Mouse (Mus musculus): ENCODE measurements around the gene Tssk2.
A peak's percentile ranks its signal among the peaks of the same experiment; 100 is the strongest.

The Tssk2 gene

DNA sequence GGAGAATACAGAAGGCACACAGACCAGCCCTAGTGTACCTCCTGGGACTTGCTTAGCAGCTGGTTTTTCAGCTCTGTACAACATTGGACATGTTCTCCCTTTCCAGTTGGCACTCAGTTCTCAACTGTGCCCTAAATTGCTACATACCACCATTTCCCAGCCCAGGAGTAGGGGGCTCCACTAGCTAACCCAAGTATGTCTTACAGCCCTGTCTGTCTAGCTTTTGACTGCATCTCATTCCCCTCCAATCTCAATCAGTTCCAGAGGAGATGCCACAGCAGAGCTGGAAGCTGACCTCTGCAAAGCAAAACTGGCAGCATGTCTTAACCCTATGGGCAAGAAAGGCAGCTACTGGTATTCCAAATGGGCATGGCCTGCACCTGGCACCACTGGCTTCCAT is 2.3 kb upstream of the Tssk2 start:
- no peak for DNase-seq (ENCODE audit: low read depth, low spot score)

DNA sequence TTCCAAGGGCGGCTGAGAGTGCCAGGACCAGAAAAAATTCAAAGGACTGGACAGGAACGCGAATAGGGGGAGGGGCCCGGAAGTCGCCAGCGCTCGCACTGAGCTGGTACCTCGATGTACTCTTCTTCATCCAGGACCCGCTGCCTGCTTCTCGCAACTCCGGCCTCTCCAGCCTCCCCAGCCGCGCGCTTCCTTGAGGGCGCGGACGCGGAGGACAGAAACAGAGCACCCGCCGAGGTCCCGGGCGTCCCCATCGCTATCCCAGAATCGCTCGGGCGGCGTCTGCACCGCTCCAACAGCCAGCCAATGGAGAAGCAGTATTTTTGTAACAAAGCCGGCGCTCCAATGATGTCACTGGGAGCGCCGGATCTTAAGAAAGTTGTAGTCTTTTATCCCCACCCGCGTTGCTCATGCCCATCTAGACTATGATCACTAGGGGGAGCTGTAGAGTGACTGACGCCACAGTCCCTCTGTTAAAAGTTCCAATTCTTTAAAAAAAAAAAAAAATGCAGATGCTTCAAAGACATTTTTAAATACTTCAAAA is 12.7 kb downstream of the Tssk2 start, which contains the start of gene Ess2:
Gene Ess2 (minus strand): TSS at position 297 of the 544 bp plus-strand sequence.
- peak; percentile 98 for DNase-seq (ENCODE audit: low read depth, low spot score)

DNA sequence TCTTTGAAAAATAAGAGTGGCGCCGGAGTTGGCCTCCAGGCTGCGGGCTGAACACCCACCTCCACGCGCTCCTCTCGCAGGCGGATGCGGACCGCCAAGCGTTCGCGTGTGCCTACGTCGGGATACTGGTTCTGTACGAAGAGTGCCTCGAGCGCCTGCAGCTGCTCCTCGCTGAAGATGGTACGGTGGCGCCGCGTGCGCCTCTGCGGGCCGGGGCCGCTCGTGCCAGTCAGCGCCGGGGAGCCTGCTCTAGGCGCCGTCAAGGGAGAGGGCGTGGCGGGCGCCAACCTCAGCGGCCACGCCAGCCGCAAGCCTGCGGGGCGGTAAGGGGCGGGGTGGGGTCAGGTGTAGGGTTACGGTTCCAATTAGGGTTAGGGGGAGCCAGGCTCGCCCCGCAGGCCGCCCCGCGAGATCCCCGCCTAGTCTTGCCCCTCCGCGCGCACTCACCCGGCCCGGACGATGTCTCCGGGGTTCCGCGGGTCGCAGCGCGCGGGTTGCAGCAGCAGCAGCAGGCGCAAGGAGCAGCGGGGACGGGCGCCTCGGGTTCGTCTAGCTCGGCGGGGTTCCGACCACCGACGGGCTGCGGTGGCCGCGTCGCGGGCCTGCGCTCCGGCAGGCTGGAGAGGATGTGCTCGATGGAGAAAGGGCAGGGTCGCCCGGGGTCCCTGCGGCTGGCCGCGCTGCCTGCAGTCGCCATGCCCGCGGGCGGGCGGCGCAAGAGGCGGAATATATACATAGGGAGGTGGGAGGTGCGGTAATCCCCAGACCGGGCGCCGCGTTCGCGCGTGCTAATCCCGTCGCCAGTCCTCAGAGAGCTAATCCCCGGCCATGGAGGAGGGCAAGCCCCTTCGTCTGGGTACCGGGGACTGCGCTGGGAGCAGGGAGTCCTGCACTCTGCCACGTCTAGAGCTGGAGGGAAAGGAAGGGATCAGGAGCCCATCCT is 16.1 kb downstream of the Tssk2 start, which contains the start of gene Gsc2:
Gene Gsc2 (minus strand): TSS at position 753 of the 943 bp plus-strand sequence.
- peak; percentile 78 for DNase-seq (ENCODE audit: low read depth, low spot score)

DNA sequence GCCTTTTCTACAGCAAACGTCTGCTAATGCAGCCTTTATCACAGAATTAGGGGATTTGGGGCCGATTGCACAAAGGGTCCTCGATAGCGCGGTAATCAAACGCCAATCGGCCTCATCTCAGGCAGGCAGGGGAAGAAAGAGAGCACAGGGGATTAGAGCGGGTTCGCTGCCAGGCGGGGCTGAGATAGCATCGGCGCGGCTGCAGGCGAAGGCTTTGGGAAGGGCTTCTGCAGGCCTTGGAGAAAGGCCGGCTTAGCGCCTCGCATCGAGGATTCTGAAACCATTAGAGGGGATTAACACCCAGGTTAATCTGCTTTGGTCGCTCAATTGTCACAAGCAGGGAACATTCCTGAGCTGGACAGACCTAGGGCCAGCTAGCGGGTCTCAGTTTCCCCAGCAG is 22.1 kb downstream of the Tssk2 start:
- DNase-seq (ENCODE audit: low read depth, low spot score): peak; percentile 22

DNA sequence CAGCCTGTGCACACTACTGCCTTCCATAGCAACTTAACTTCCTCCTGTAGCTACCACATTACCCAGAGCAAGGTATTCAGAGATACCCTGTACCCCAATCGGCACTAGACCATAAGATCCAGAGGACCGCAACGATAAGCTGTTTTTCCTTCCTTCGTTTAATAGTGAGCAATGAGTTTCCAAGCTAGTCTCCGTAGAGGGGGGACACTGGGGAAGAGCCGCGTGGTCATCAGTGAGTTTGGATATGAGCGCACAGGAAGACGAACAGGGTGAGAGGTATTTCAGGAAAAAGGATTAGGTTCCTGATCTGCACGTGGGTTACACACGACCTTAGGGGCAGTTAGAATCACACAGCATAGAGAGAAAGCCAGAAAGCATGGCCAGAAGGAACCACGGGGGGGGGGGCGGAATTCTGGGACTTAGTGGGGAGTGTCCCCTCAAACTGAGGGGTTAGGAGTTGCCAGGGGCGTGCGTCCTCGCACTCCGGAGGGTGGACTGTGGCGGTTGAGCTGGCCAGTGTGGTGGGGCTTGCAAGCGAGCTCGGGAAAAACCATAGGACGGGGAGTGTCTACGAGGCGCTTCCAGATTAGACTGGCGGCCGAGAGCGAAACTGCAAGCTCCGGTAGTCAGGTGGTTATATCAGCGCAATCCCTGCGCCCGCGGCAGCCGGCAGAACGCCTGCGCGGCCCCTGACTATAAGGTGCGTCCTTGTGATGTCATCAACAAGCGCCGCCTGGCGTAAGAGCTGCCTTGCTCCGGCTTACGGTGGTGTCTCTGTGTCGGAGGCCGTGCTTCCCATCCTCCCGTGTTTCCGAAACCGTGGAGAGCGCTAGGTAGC is 23.1 kb downstream of the Tssk2 start:
- DNase-seq (ENCODE audit: low read depth, low spot score): peak; percentile 98

DNA sequence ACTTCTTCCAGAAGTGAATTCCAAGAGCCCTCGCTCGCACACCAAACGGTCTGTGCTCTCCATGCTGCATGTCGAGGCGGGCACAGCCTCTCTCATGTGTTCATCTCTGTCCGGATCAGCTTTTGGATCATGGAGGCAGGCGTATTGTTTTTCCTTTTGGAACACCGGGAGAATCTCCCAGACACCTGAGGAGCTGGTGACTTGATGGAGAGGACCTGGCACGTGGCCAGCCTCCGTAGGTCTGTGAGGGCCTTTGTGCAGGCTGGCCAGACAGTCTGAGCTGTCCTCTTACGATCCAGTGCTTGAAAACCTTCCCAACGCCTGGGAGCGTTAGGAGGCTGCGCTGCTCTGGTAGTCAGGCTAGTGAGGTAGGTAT is 23.7 kb downstream of the Tssk2 start:
- no peak for DNase-seq (ENCODE audit: low read depth, low spot score)

DNA sequence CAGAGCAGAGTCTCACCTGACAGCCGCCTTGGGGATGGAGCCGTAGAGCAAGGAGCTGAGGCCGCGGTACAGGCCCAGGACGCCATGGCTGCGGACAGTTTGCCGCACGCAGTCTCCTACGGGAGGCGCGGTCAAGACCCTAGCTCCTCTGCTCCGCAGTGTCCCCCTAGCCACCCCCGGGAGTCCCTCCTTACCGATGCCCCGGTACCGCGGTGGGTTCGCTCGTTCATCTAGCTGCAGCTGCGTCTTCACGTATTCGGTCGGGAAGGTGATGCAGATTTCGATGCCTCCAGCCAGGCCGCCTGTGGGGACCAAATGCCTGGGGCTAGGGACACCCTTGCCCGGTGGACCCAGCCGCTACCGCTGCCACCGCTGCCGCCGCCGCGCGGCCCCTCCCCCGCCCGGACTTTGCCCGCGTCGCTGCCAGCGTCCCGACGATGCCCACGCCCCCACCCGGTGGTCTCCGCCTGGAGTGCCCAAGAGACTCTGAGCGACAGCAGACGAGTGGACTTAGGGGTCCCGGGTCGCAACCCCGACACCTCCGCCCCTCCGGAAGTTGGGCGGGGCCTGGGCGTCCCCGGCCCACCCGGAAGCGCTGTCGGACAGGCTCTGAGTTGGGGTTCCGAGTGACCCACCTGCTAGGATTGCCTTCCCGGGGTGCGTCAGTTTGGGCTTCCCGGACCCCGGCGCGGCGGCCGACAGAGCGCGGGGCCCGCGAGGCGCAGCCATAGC is 29.1 kb downstream of the Tssk2 start:
- DNase-seq (ENCODE audit: low read depth, low spot score): peak; percentile 34

DNA sequence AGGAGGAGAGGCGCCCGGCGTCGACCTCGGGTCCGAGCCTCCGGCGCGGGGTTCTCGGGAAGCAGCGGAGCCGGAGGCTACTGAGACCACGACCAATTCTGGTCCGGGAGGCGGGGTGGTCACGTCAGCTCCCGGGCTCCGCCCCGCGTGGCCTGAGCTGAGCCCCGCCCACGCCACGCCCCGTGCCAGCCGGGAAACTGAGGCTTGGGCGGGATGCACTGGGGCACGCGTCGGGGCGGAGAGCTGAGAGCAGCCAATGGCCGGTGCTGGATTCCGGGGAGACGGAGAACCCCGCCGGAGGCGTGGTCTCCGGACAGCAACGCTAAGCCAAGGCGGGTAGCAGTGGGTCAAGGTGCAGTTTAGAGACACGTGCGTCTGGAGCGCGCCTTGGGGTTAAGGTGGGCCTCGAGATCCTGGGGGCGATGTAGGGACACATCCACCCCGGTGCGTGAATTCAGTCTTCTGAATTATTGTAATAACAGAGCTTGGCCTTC is 29.7 kb downstream of the Tssk2 start, which contains the start of gene Slc25a1:
Gene Slc25a1 (minus strand): TSS at position 133 of the 494 bp plus-strand sequence.
- DNase-seq (ENCODE audit: low read depth, low spot score): peak; percentile 93

DNA sequence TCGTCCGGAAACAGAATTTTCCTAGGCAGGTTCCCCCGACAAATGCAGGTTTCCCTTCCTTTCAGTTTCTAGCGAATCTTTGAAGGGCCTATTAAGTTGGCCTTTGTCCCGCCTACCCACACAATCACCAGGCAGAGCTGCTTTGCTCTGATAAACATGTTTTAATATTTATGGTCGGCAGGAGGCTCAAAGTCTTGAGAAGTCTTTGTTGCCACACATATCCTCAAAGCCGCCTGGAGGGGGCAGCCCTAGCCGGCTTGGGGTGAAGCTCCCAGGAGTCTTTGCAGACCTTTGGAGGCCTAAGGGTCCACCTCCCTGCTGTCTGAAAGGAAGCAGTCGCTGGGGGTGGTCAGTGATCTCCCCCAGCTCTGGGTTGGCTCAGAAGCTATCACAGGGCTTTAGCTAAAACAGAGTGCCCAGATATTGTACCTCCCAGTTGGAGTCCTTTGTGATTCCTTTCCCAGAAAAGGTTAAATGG is 30.2 kb downstream of the Tssk2 start:
- peak; percentile 99 for DNase-seq (ENCODE audit: low read depth, low spot score)

DNA sequence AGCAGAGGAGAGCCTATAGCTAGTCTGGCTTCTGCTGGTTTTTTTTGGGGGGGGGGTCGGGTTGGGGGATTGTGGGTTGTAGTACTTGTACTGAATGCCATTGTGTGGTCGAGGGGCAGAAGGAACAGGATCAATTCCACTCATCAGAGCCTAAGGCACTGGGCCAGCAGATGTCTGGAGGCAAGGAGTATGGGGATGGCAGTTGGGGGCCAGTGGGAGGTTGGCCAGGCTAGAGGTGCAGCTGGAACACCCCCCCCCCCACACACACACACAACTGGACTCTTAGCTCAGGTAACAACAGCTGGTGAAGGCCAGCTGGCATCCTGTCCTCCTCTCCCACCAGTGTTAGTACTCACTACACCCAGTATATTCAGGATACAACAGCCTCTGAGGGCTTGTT is 30.8 kb downstream of the Tssk2 start:
- DNase-seq (ENCODE audit: low read depth, low spot score): no peak

DNA sequence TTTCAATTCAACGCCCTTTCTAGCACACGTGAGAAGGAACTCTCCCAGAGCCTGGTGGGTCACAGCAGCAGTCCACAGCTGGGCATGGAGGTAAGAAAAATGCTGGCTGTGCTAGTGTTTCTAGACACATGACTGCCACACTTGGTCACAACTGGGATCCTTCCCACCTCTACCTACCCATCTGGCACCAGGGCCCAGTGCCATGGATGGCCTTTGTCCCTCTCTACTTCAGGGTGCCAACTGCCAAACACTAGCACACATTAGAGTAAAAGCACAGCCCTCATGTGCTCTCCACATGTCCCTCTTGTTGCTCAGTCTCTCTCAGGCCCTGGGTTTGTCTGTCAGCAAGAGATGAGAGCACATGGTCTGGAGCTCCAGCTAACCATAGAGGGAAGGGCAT is 31.2 kb downstream of the Tssk2 start:
- DNase-seq (ENCODE audit: low read depth, low spot score): no peak

DNA sequence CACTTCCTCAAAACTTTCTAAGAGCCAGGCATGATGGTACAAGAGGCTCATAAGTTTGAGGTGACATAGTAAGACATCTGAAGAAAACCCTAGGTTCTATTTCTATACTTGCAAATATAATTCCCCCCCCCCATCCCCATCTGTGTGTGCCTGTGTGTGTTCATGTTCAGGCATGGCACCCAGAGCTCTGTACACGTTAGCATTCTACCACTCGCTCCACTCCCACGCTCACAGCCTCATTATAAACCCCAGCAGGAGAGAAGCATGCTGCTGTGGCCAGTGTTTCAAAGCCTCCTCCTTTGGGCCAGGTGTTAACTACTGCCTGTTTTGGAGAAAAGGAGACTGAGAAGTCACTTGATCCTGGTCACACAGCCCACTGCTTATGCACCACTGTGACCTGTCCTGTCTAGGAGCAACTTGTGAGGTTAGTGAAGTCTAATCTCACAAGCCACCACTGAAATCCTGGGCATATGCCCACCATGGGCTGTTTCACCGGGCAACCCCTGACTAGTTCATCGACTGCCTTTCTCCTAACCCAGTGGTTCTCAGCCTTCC is 33.5 kb downstream of the Tssk2 start:
- DNase-seq (ENCODE audit: low read depth, low spot score): no peak

DNA sequence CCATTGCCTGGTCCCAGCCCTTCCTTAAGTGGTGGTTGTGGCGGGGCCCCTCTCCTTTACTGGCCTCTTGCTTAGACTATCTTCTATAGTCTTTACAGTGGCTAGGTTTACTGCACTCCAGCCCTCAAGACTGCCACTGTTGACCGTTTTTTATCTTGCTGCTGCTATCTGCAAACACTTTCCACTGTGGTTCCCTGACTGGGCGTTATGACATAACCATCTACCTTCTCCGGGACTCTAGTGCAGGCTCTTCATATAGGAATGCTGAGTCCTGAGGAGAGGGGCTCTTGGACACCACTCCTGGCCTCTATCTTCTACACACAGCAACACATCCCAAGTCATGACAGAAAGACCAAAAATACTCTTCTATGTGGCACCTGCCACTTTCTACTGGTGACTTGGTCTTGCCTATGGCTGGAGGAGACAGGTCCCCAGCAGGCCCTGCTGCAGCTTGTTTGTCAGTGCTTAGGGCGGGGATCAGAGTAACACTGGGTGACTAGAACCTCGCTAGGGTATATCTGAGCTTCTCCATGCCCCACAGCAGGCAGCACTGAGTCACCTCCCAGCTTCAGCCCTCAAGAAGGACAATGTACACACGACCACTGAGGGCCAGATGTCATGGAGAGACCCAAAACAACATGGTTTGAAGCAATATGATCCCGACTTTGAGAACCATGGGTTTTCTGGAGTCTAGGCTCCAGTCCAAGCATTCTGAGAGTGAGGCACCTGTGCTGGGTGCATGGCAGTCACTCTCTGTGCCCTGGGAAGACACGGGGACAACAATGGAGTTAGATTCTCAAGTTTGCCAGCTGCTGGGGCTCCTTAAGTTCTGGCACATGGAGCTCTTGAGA is 35.4 kb downstream of the Tssk2 start:
- no peak for DNase-seq (ENCODE audit: low read depth, low spot score)

DNA sequence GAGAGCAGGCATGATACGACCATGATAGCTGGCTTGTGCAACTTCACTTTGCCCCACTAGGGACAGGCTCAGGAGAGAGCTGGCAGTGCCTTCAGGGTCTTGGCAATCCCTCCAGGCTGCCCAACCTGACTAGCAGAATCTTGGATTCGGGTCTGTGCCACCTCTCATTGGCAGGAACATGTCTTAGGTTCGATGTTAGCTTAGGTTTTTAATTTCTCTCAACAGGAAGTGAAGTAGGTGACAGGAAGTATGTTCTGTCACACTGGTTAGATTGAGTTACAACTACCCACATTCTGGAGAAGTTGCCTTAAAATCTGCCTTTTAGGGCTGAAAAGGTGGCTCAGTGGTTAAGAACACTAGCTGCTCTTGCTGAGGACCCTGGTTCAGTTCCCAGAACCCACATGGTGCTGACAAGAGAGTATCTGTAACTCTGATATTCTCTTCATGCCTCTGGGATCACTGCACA is 36.0 kb downstream of the Tssk2 start:
- no peak for DNase-seq (ENCODE audit: low read depth, low spot score)

DNA sequence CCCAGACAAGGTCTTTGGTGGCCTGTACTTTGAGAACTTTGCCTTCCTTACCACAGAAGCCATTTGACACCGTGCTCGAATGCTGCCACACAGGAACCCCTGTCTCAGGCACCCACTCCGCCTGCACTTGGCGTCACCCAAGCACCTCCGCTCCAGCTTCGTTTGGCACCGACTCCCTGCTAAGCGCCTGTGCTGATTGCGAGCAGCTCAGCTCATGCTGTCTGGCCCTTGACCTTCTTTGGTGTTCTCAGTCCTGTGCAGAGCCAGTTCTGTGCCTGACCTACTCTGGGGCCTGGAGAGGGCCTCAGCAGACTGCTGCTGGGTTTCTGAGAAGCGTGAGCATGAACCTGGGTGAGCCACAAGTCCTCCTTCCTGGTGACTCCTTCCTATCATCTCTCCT is 38.3 kb downstream of the Tssk2 start:
- DNase-seq (ENCODE audit: low read depth, low spot score): no peak

DNA sequence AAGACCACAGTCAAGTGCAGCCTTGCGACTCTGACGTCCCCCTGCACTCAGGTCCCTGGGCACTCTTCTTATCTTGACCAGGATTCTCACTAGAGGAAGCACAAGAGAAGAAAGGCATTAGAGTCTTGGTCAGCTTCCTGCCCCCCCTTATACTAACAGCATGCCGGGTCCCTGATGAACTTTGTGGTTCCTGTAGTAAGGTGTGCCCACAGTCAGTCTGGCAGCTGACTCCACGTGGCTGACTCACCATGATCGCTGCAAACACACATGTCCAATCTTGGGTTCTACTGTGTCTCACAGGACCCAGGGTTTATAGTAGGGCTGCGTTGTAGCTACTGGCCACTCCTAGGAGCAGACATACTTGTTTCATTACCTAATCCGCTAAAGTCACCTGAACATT is 39.8 kb downstream of the Tssk2 start:
- no peak for DNase-seq (ENCODE audit: low read depth, low spot score)

DNA sequence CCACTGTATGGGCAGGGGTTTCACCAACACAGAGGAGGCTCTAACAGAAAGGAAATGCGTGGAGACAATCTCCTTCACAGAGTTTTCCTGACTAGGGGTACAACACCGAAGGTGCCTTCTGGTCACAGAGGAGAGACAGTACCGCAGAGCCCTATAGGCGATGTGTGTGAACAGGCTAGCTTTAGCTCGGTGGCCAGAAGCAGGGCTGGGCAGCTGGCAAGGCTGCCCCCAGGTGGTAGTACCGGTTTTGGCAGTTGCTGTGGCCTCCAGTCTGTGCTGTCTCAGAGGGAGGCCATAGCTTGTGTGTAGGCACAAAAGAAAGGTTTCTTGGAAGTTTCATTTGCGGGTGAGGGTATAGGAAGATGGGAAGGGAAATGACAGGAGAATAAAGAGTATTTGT is 40.4 kb downstream of the Tssk2 start:
- peak; percentile 70 for DNase-seq (ENCODE audit: low read depth, low spot score)

DNA sequence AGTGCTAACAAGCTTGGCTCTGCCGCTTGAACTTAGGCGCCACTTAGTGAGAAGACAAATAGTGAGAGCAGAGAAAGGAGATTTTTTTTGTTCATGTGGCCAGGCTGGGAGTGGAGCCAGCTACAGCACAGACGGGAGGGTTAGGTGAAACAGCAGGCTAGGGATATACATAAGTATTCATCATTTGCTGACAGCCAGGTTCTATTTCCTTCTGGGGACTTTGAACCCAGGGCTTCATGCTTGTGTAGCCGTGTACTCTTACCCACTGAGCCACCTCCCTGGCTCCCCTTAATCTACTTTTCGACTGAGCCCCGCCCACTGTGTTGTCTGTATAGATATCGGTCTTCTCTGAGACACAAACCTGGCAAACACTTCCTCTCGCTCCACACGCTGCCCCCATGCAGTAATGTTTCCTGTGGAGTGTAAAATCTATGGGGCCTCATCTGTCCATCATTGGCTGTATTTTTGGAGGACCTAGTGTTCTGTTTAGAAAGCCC is 40.9 kb downstream of the Tssk2 start:
- DNase-seq (ENCODE audit: low read depth, low spot score): no peak

DNA sequence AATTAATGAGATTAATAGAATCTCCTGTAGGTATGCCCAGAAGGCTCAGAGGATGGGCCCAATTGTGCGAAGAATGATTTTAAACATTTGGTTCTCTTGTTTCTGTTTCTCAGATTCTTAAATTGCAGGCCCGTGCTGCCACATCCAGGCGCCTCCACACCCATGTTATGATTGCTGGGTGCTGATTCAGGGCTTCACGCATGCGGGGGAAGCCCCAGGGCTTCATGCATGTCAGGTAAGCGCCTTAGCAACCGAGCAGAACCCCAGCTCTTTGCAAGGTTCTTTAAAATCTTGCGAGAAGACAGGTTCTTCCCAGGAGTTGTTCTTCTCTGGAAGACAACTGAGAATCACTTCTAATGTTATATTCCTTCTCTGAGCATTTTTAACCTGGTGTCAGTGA is 45.0 kb downstream of the Tssk2 start:
- no peak for DNase-seq (ENCODE audit: low read depth, low spot score)

Measured in R1 (cell line).